Mouse (Mus musculus): Measurements from ENCODE around the gene Pphln1. TPM values are rescaled to one million over a fixed set of nuclear protein-coding genes. Genes with fewer than 3 reads are reported as not detected.
A peak's percentile ranks its signal among the peaks of the same experiment; 100 is the strongest.

Gene Pphln1
- polyA plus RNA-seq, 1 experiment from 2014 or later: 48.3 TPM

- peak overlapping the region; percentile 35; the same call in 1 of the 2 replicates for H3K27ac ChIP-seq
- no peaks in the 10 kb centered on the region for H3K36me3 ChIP-seq
- peaks cover 2% of the 10 kb centered on the region; the same call in 1 of the 2 replicates for H3K4me1 ChIP-seq (replicated peaks)
- H3K27me3 ChIP-seq: no peaks in the 10 kb centered on the region
- no peaks in the 10 kb centered on the region for H3K9me3 ChIP-seq
- H3K9ac ChIP-seq: no peak overlapping the region
- ATAC-seq (ENCODE audit: low FRiP score): no peak
- 36% methylated on average over 4 of the region's 4 CpGs for WGBS
- H3K4me3 ChIP-seq: no peak overlapping the region
- no peak overlapping the region for H3K4me2 ChIP-seq
Observed at GRCm38 (mm10) chr15:93479445-93479844, 81.3 kb downstream of the Pphln1 start.

DNA sequence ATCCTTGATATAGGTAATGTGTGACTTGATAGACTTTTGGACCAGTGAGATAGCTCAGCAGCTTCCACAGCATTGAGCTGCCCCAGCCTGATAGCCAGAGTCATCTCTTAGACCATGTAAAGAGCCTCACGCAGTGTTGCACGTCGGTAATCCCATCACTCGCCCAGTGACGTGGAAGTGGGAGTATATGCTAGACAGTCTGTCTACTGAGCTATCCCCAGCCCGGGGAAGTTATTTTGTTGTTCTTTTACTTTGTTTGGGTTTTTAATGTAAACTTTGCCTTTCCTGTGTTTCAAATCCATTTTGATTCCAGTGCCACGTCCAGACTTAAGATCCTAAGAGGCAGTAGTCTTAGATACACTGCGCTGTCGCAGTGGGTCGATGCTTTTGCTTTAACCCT, 83.0 kb downstream of the Pphln1 start:
- Histone ChIP-seq H3K36me3 (no peaks in the 10 kb centered on the region), H3K9ac (no peak overlapping the region), H3K9me3 (no peaks in the 10 kb centered on the region), H3K4me2 (no peak overlapping the region), H3K27ac (no peak overlapping the region), H3K27me3 (no peaks in the 10 kb centered on the region), H3K4me1 (replicated peaks) (peaks cover 2% of the 10 kb centered on the region; the same call in 1 of the 2 replicates), H3K4me3 (no peak overlapping the region)
- no peak for ATAC-seq (ENCODE audit: low FRiP score)
- whole genome bisulfite sequencing: 91% methylated on average over 10 of the region's 10 CpGs

DNA sequence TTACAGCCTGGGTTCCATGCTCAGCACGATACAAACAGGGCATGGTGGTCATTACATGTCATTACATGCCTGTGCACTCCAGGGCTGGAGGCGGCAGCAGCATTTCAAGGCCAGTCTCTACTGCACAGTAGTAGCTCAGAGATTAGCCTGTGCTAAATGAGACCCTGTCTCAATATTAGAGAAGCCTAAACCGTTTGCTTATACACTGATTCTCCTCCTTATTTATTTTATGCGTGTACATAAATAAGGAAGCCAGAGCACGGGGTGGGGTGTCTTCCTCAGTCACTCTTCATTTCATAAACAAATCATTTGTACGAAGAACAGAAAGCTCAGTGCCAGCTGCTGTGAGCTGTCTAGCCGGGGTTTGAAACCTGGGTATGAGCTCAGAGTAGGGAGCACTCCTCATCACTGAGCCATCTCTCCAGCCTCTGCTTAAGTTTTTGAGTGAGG, 86.1 kb downstream of the Pphln1 start:
- Histone ChIP-seq H3K4me2 (no peak overlapping the region), H3K27ac (no peak overlapping the region), H3K36me3 (no peaks in the 10 kb centered on the region), H3K4me1 (replicated peaks) (no peaks in the 10 kb centered on the region), H3K9ac (no peak overlapping the region), H3K4me3 (no peak overlapping the region), H3K9me3 (no peaks in the 10 kb centered on the region), H3K27me3 (no peaks in the 10 kb centered on the region)
- no peak for ATAC-seq (ENCODE audit: low FRiP score)
- WGBS: 80% methylated on average over 7 of the region's 7 CpGs

DNA sequence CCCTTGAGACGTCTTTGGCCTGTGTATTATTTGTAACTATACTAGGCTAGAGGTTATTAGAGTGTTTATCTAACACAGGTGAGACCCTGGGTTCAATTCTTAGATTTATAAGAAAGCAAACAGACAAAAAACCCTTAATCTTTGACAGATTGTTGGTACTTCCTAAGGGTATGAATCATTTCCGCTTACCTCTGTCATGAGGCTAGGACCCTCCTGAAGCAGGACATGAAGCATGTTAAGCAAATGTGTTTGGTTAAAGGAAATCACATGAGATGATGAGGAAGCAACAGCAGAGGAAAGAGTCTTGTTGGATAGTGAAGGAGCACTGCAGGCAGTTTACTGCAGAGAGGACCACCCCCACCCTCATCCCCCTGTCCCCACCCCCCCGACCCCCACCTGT, 87.1 kb downstream of the Pphln1 start:
- Histone ChIP-seq H3K4me1 (replicated peaks) (no peaks in the 10 kb centered on the region), H3K4me2 (no peak overlapping the region), H3K9me3 (no peaks in the 10 kb centered on the region), H3K27ac (no peak overlapping the region), H3K27me3 (no peaks in the 10 kb centered on the region), H3K4me3 (no peak overlapping the region), H3K36me3 (no peaks in the 10 kb centered on the region), H3K9ac (no peak overlapping the region)
- no peak for ATAC-seq (ENCODE audit: low FRiP score)
- WGBS: 95% methylated on average over 3 of the region's 3 CpGs

GRCm38 (mm10) chr15:93486066-93486465, 87.9 kb downstream of the Pphln1 start:
- 87% methylated on average over 7 of the region's 7 CpGs for WGBS
- H3K27me3 ChIP-seq: no peaks in the 10 kb centered on the region
- H3K4me2 ChIP-seq: no peak overlapping the region
- no peak overlapping the region for H3K27ac ChIP-seq
- H3K4me3 ChIP-seq: no peak overlapping the region
- H3K4me1 ChIP-seq (replicated peaks): no peaks in the 10 kb centered on the region
- no peaks in the 10 kb centered on the region for H3K9me3 ChIP-seq
- ATAC-seq (ENCODE audit: low FRiP score): no peak
- no peak overlapping the region for H3K9ac ChIP-seq
- H3K36me3 ChIP-seq: no peaks in the 10 kb centered on the region

- H3K27ac ChIP-seq: no peak overlapping the region
- H3K4me1 ChIP-seq (replicated peaks): no peaks in the 10 kb centered on the region
- no peak for ATAC-seq (ENCODE audit: low FRiP score)
- H3K27me3 ChIP-seq: no peaks in the 10 kb centered on the region
- H3K36me3 ChIP-seq: peaks cover 5% of the 10 kb centered on the region
- no peak overlapping the region for H3K4me2 ChIP-seq
- no peak overlapping the region for H3K9ac ChIP-seq
- no peaks in the 10 kb centered on the region for H3K9me3 ChIP-seq
- no peak overlapping the region for H3K4me3 ChIP-seq
- WGBS: 81% methylated on average over 4 of the region's 4 CpGs
Observed at GRCm38 (mm10) chr15:93489597-93489996, 91.4 kb downstream of the Pphln1 start.

- H3K4me2 ChIP-seq: no peak overlapping the region
- peaks cover 17% of the 10 kb centered on the region for H3K36me3 ChIP-seq
- no peak overlapping the region for H3K27ac ChIP-seq
- H3K27me3 ChIP-seq: no peaks in the 10 kb centered on the region
- WGBS: 92% methylated on average over 7 of the region's 7 CpGs
- H3K9me3 ChIP-seq: no peaks in the 10 kb centered on the region
- no peak overlapping the region for H3K4me3 ChIP-seq
- H3K9ac ChIP-seq: no peak overlapping the region
- no peaks in the 10 kb centered on the region for H3K4me1 ChIP-seq (replicated peaks)
- ATAC-seq (ENCODE audit: low FRiP score): no peak
Observed at GRCm38 (mm10) chr15:93494700-93495099, 96.5 kb downstream of the Pphln1 start.

- H3K9ac ChIP-seq: no peak overlapping the region
- no peak overlapping the region for H3K4me2 ChIP-seq
- H3K27me3 ChIP-seq: no peaks in the 10 kb centered on the region
- no peaks in the 10 kb centered on the region for H3K4me1 ChIP-seq (replicated peaks)
- no peak overlapping the region for H3K27ac ChIP-seq
- WGBS: 81% methylated on average over 9 of the region's 9 CpGs
- no peaks in the 10 kb centered on the region for H3K9me3 ChIP-seq
- ATAC-seq (ENCODE audit: low FRiP score): no peak
- no peak overlapping the region for H3K4me3 ChIP-seq
- H3K36me3 ChIP-seq: peaks cover 58% of the 10 kb centered on the region
Observed at GRCm38 (mm10) chr15:93499866-93500265, 101.7 kb downstream of the Pphln1 start.

GRCm38 (mm10) chr15:93502703-93503102, 104.6 kb downstream of the Pphln1 start:
- 96% methylated on average over 9 of the region's 9 CpGs for WGBS
- Histone ChIP-seq H3K27ac (no peak overlapping the region), H3K9me3 (no peaks in the 10 kb centered on the region), H3K9ac (no peak overlapping the region), H3K36me3 (peaks cover 72% of the 10 kb centered on the region), H3K27me3 (no peaks in the 10 kb centered on the region), H3K4me1 (replicated peaks) (no peaks in the 10 kb centered on the region), H3K4me3 (no peak overlapping the region), H3K4me2 (no peak overlapping the region)
- no peak for ATAC-seq (ENCODE audit: low FRiP score)

- Histone ChIP-seq H3K27me3 (no peaks in the 10 kb centered on the region), H3K4me2 (no peak overlapping the region), H3K27ac (no peak overlapping the region), H3K36me3 (peaks cover 70% of the 10 kb centered on the region), H3K9me3 (no peaks in the 10 kb centered on the region), H3K4me3 (no peak overlapping the region), H3K9ac (no peak overlapping the region), H3K4me1 (replicated peaks) (no peaks in the 10 kb centered on the region)
- no peak for ATAC-seq (ENCODE audit: low FRiP score)
- 93% methylated on average over 35 of the region's 35 CpGs for WGBS
Observed at GRCm38 (mm10) chr15:93503201-93503745, 105.1 kb downstream of the Pphln1 start.

- no peak for ATAC-seq (ENCODE audit: low FRiP score)
- H3K27me3 ChIP-seq: no peaks in the 10 kb centered on the region
- H3K36me3 ChIP-seq: peaks cover 76% of the 10 kb centered on the region
- no peak overlapping the region; the same call in 1 of the 2 replicates for H3K27ac ChIP-seq
- 84% methylated on average over 17 of the region's 17 CpGs for WGBS
- no peaks in the 10 kb centered on the region for H3K9me3 ChIP-seq
- no peak overlapping the region for H3K9ac ChIP-seq
- no peaks in the 10 kb centered on the region for H3K4me1 ChIP-seq (replicated peaks)
- no peak overlapping the region for H3K4me2 ChIP-seq
- H3K4me3 ChIP-seq: no peak overlapping the region
Observed at GRCm38 (mm10) chr15:93504808-93505207, 106.7 kb downstream of the Pphln1 start.

GRCm38 (mm10) chr15:93510690-93511336, 112.7 kb downstream of the Pphln1 start:
- no peaks in the 10 kb centered on the region for H3K9me3 ChIP-seq
- H3K27ac ChIP-seq: peak overlapping the region; percentile 71
- H3K36me3 ChIP-seq: peaks cover 22% of the 10 kb centered on the region
- WGBS: 20% methylated on average over 12 of the region's 12 CpGs
- H3K4me3 ChIP-seq: no peak overlapping the region
- H3K4me2 ChIP-seq: peak overlapping the region; percentile 34
- H3K9ac ChIP-seq: peak overlapping the region; percentile 60
- H3K4me1 ChIP-seq (replicated peaks): peaks cover 29% of the 10 kb centered on the region
- peak; percentile 74 for ATAC-seq (ENCODE audit: low FRiP score)
- H3K27me3 ChIP-seq: peaks cover 27% of the 10 kb centered on the region

DNA sequence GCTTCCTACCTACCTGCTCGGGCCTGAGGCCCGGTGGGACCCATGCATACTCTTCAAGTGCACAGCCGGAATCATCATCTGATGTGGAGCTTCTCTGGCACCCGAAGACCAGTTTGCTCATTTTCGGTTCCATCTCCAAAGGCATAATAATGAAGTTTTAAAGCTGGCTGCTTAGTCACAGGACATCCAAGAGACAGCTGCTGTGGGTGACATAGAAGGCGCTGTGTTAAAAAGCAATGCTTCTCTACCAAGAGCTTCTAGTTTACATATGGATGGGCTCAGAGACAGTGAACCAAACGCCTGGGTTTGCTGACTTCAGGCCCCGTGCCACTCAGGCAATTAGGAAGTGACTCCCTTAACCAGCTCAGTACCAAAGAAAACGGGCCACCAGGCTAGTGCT, 114.3 kb downstream of the Pphln1 start:
- H3K4me1 ChIP-seq (replicated peaks): peaks cover 32% of the 10 kb centered on the region

More for the DNA sequence above, 114.3 kb downstream of the Pphln1 start:
- Histone ChIP-seq H3K36me3 (peaks cover 14% of the 10 kb centered on the region), H3K4me2 (no peak overlapping the region), H3K27ac (no peak overlapping the region), H3K4me3 (no peak overlapping the region), H3K9me3 (no peaks in the 10 kb centered on the region), H3K27me3 (peaks cover 34% of the 10 kb centered on the region), H3K9ac (no peak overlapping the region)
- WGBS: 30% methylated on average over 9 of the region's 9 CpGs
- ATAC-seq (ENCODE audit: low FRiP score): no peak
